Mouse (Mus musculus) mature B cell (primary cell): ENCODE results near the gene Esp8.
"Not testable (repeated sequence)": the region's sequence is repeated elsewhere in the genome, so short reads cannot be mapped to it uniquely, and the experiment has no call there.

Experiments used
- in situ Hi-C: fragments of 300-500 bp; cut with MboI; formaldehyde crosslinking; loops from 2 replicates; pipeline ENCODE4 v1.14.3; 2019

The Esp8 gene

DNA sequence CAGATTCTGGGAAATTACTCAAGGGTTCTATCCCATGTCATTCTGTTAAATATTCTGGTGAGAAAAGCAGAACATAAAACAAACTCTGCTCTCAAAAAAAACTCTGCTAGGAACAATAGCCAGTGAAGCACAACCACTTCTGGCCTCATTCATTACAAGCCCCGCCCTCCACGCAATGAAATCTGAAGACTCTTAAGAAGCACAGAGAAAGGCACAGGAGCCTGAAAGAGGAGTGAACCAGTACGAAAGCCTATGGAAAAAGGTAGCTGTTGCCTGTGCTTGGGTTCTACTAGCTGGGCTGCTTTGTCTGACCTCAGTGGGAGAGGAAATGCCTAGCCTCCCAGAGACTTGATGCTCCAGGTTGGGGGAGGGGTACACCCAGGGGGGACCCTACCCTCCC lies at the start of gene Esp8:
TSS of gene Esp8 (plus strand) at position 205 of the 400 bp plus-strand sequence.
- in situ Hi-C loops = no loop called here

DNA sequence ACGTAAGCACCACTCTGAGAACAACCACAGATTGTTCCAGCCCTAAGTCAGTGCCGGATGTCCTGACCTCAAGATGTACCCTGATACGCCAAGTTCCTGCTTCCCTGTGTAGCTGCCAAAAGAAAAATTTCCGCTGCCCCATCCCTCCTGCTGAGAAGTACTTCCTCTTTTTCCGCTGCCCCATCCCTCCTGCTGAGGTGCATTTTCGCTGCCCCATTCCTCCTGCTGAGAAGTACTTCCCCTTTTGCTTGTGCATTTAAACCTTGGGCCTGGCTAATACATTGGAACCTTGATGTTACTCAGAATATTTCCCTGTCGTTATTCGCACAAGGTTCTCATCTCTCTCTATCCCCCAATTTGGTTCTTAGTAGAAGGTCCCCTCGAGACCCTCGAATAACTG lies 36.3 kb upstream of the Esp8 start:
- in situ Hi-C loops = not testable (repeated sequence)

DNA sequence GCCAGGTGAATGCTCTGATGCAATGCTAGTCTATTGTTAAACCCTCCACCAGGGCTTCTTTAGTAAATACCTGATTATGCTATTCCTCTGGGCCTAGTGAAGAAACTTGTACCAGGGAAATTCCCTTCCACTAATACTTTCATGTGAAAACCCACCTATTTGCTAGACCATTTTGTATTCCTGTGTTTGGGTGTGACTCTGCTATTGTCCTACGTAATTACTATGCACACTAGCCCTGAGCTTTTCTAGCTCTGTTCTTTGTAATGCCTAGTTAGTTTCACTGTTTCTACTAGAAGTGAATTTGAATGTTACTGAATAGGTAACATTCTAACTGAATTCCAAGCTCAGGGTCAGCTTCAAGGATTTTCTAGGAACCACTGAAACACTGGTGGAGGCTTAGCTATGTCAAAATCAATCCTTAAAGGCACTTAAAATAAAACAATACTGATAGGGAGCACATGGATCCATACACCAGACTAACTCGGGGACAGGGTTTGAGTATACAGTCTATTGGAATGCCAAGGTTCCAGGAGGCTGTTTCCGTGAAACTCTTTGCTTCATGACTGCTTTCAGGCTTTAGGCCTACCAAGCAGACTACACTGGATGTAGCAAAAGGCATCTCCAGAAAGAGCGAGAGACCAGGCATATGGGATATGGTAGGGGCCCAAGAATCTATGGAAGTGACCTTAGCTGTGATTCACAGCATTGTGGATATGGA lies 24.2 kb upstream of the Esp8 start:
- in situ Hi-C loops = not testable (repeated sequence)

DNA sequence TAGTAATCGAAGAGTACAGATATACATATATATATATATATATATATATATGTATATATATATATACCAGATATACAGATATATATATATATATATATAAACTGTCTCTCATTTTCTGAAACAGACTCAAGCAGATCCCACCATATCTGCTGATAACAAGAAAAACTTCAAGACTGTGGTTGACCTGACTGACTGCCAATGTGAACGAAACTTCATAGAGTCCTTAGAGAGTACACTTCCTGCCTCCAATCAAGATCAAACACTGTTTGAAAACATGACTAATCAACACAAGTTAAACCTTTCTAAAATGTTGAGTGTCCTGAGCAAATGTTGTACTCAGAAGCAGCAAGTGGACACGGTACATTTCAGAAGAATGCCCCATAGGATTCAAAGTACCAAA lies 10.0 kb downstream of the Esp8 start:
- in situ Hi-C loops = no loop called here

DNA sequence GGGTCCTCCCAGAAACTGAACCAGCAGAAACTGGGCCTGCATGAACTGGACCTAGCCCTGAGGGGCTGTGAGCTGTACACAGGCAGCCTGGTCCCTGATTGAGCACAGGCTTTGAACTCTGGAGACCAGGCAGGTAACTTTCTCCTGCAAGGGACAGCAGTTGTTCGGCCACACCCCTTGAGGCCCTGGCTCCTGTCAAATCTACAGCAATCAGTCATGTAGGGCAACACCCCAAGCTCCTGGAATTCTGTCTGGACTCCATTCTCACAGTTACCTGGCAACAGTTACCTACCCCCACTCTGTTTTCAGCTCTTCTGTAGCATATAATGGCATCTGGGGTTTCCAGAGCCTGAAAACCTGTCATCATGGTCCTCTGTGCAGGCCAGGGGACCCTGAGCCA lies 11.3 kb downstream of the Esp8 start:
- in situ Hi-C loops = no loop called here

DNA sequence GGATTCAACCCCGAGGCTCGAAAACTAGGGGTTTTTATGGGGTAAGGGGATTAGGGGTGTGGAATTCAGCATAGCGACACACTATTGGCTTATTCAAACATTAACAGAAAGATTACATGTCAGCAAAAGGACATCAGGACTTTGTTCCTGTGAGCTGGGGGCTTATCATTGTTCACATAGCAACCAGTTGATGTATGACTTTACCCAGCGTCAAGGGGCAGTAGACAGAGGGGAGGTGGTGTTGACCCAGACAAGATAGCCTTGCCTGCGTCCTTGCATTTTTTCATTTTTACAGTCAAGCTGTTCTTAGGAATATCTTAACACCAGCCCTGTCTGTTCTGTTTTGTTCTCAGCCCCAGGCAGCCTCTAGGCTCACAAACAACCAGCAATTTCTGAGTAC lies 27.2 kb downstream of the Esp8 start:
- in situ Hi-C loops = not testable (repeated sequence)

DNA sequence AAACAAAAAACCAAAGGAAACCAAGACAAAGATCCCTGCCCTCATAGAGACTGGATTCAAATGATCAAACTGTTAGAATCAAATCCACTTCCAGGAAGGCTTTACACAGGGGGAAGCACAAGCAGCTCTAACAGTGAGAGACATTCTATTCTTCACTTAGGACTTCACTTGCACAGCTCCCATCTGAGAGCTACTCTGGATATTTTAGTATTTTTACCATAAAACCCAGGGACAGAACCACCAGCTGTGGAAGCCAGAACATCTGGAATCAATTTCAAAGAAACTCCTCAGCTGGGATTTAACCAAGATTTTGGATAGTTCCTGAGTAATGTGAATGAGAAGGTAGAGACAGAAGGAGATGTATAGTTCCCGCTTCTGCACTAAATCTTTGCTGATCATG lies 33.6 kb downstream of the Esp8 start:
- in situ Hi-C loops = no loop called here

DNA sequence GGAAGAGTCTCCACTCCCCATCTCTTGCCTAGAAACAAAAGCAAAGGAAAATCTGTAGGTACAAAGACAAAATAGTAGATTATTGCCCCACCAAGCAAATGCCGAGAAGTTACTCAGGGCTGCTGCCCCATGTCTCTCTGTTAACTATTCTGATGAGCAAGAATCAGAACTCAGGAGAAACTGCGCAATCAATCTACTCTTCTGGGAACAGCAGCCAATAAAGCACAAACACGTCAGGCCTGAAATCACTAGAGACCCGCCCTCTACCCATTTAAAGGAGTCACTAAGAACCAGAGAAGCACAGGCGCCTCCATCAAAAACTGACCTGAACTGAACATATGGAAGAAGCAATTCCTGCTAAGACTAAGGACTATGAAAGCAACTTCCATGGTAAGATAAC lies 41.4 kb downstream of the Esp8 start, which contains the start of gene Esp6:
TSS of gene Esp6 (plus strand) at position 301 of the 400 bp plus-strand sequence.
- in situ Hi-C loops = no loop called here
